Mouse (Mus musculus): ENCODE measurements at regions not wholly inside any gene's neighbourhood (a gene's known extent, or its start where the extent isn't known, plus 50 kb on each side); places are given as distances from the start of the nearest gene placed in this dataset.

- Histone ChIP-seq H3K4me3 (ENCODE audit: low read depth, low read length) (no peak overlapping the region), H3K36me3 (ENCODE audit: control insufficient read depth, insufficient read depth) (no peaks in the 10 kb centered on the region), H3K9ac (ENCODE audit: low read depth, low read length) (no peak overlapping the region), H3K27me3 (replicated peaks; ENCODE audit: control insufficient read depth, insufficient read depth, low read length) (no peaks in the 10 kb centered on the region), H3K9me3 (ENCODE audit: control insufficient read depth) (no peaks in the 10 kb centered on the region), H3K27ac (ENCODE audit: low read depth, low read length) (no peak overlapping the region), H3K4me2 (replicated peaks; ENCODE audit: low read depth) (no peak overlapping the region), H3K4me1 (replicated peaks; ENCODE audit: control insufficient read depth, insufficient read depth, low read length) (no peaks in the 10 kb centered on the region)
- no peak for ATAC-seq
- WGBS: 70% methylated on average over 13 of the region's 13 CpGs
- no peak for TF ChIP-seq CTCF (IDR thresholded peaks at IDR 0.05; ENCODE audit: low read depth)
Measured at GRCm38 (mm10) chr13:44607316-44608285, 121.7 kb upstream of the Jarid2 start.

GRCm38 (mm10) chr13:44608286-44608675 is 121.0 kb upstream of the Jarid2 start:
- ATAC-seq: no peak
- TF ChIP-seq CTCF (IDR thresholded peaks at IDR 0.05; ENCODE audit: low read depth): no peak
- Histone ChIP-seq H3K36me3 (ENCODE audit: control insufficient read depth, insufficient read depth) (no peaks in the 10 kb centered on the region), H3K4me1 (replicated peaks; ENCODE audit: control insufficient read depth, insufficient read depth, low read length) (no peaks in the 10 kb centered on the region), H3K4me2 (replicated peaks; ENCODE audit: low read depth) (no peak overlapping the region), H3K4me3 (ENCODE audit: low read depth, low read length) (no peak overlapping the region), H3K27ac (ENCODE audit: low read depth, low read length) (no peak overlapping the region), H3K27me3 (replicated peaks; ENCODE audit: control insufficient read depth, insufficient read depth, low read length) (no peaks in the 10 kb centered on the region), H3K9me3 (ENCODE audit: control insufficient read depth) (no peaks in the 10 kb centered on the region), H3K9ac (ENCODE audit: low read depth, low read length) (no peak overlapping the region)
- 85% methylated on average over 3 of the region's 3 CpGs for WGBS

- Histone ChIP-seq H3K4me3 (ENCODE audit: low read depth, low read length) (no peak overlapping the region), H3K9ac (ENCODE audit: low read depth, low read length) (no peak overlapping the region), H3K4me1 (replicated peaks; ENCODE audit: control insufficient read depth, insufficient read depth, low read length) (no peaks in the 10 kb centered on the region), H3K4me2 (replicated peaks; ENCODE audit: low read depth) (no peak overlapping the region), H3K9me3 (ENCODE audit: control insufficient read depth) (no peaks in the 10 kb centered on the region), H3K36me3 (ENCODE audit: control insufficient read depth, insufficient read depth) (no peaks in the 10 kb centered on the region), H3K27me3 (replicated peaks; ENCODE audit: control insufficient read depth, insufficient read depth, low read length) (no peaks in the 10 kb centered on the region), H3K27ac (ENCODE audit: low read depth, low read length) (no peak overlapping the region)
- ATAC-seq: no peak
- no peak for TF ChIP-seq CTCF (IDR thresholded peaks at IDR 0.05; ENCODE audit: low read depth)
- WGBS: 73% methylated on average over 11 of the region's 11 CpGs
Measured at GRCm38 (mm10) chr13:44608681-44609335, 120.5 kb upstream of the Jarid2 start.

GRCm38 (mm10) chr13:44609606-44610005 is 119.7 kb upstream of the Jarid2 start:
- WGBS: 61% methylated on average over 5 of the region's 5 CpGs
- no peak overlapping the region for H3K9ac ChIP-seq (ENCODE audit: low read depth, low read length)
- no peak for TF ChIP-seq CTCF (IDR thresholded peaks at IDR 0.05; ENCODE audit: low read depth)
- ATAC-seq: no peak
- no peaks in the 10 kb centered on the region for H3K9me3 ChIP-seq (ENCODE audit: control insufficient read depth)
- H3K4me2 ChIP-seq (replicated peaks; ENCODE audit: low read depth): no peak overlapping the region
- H3K27me3 ChIP-seq (replicated peaks; ENCODE audit: control insufficient read depth, insufficient read depth, low read length): no peaks in the 10 kb centered on the region
- H3K4me3 ChIP-seq (ENCODE audit: low read depth, low read length): no peak overlapping the region
- H3K27ac ChIP-seq (ENCODE audit: low read depth, low read length): no peak overlapping the region
- no peaks in the 10 kb centered on the region for H3K36me3 ChIP-seq (ENCODE audit: control insufficient read depth, insufficient read depth)
- H3K4me1 ChIP-seq (replicated peaks; ENCODE audit: control insufficient read depth, insufficient read depth, low read length): no peaks in the 10 kb centered on the region

- H3K27me3 ChIP-seq (replicated peaks; ENCODE audit: control insufficient read depth, insufficient read depth, low read length): no peaks in the 10 kb centered on the region
- WGBS: 47% methylated on average over 8 of the region's 8 CpGs
- ATAC-seq: no peak
- no peak overlapping the region for H3K4me3 ChIP-seq (ENCODE audit: low read depth, low read length)
- H3K36me3 ChIP-seq (ENCODE audit: control insufficient read depth, insufficient read depth): no peaks in the 10 kb centered on the region
- no peak overlapping the region for H3K4me2 ChIP-seq (replicated peaks; ENCODE audit: low read depth)
- H3K4me1 ChIP-seq (replicated peaks; ENCODE audit: control insufficient read depth, insufficient read depth, low read length): no peaks in the 10 kb centered on the region; the same call in 1 of the 2 replicates
- H3K9me3 ChIP-seq (ENCODE audit: control insufficient read depth): no peaks in the 10 kb centered on the region
- H3K27ac ChIP-seq (ENCODE audit: low read depth, low read length): no peak overlapping the region
- no peak overlapping the region for H3K9ac ChIP-seq (ENCODE audit: low read depth, low read length)
- TF ChIP-seq CTCF (IDR thresholded peaks at IDR 0.05; ENCODE audit: low read depth): no peak
Measured at GRCm38 (mm10) chr13:44615696-44616095, 113.6 kb upstream of the Jarid2 start.

GRCm38 (mm10) chr13:44618368-44618767 is 110.9 kb upstream of the Jarid2 start:
- Histone ChIP-seq H3K27me3 (replicated peaks; ENCODE audit: control insufficient read depth, insufficient read depth, low read length) (no peaks in the 10 kb centered on the region), H3K27ac (ENCODE audit: low read depth, low read length) (peak overlapping the region; percentile 21)
- WGBS: 23% methylated on average over 3 of the region's 3 CpGs

More at GRCm38 (mm10) chr13:44618368-44618767, 110.9 kb upstream of the Jarid2 start:
- Histone ChIP-seq H3K36me3 (ENCODE audit: control insufficient read depth, insufficient read depth) (no peaks in the 10 kb centered on the region), H3K9ac (ENCODE audit: low read depth, low read length) (no peak overlapping the region), H3K4me3 (ENCODE audit: low read depth, low read length) (no peak overlapping the region), H3K9me3 (ENCODE audit: control insufficient read depth) (no peaks in the 10 kb centered on the region), H3K4me2 (replicated peaks; ENCODE audit: low read depth) (no peak overlapping the region), H3K4me1 (replicated peaks; ENCODE audit: control insufficient read depth, insufficient read depth, low read length) (no peaks in the 10 kb centered on the region; the same call in 1 of the 2 replicates)
- peak; percentile 48; the same call in 1 of the 2 replicates for ATAC-seq
- TF ChIP-seq CTCF (IDR thresholded peaks at IDR 0.05; ENCODE audit: low read depth): no peak
